Mouse (Mus musculus): ENCODE results near the gene Olfr603.

GRCm38 (mm10) chr7:103397758-103398157 lies 11.8 kb upstream of the Olfr603 start:
- TF ChIP-seq CTCF (IDR thresholded peaks at IDR 0.05; ENCODE audit: low read depth, low read length) (no peak), GATA1 (IDR thresholded peaks at IDR 0.05; ENCODE audit: borderline replicate concordance, low read length) (no peak), TAL1 (conservative IDR thresholded peaks at IDR 0.05; ENCODE audit: low read depth, low read length) (no peak), POLR2AphosphoS5 (IDR thresholded peaks at IDR 0.05; ENCODE audit: insufficient replicate concordance, low read depth, low read length) (no peak), GATA2 (IDR thresholded peaks at IDR 0.05; ENCODE audit: borderline replicate concordance, low read depth, low read length) (no peak)
